Mouse (Mus musculus) adrenal gland, adult 2 months (tissue): ENCODE measurements at regions not wholly inside any gene's neighbourhood (a gene's known extent, or its start where the extent isn't known, plus 50 kb on each side); places are given as distances from the start of the nearest gene placed in this dataset.

Source experiments
- DNase-seq: peaks from one replicate; pipeline ENCODE4 v3.0.0; 2021

DNA sequence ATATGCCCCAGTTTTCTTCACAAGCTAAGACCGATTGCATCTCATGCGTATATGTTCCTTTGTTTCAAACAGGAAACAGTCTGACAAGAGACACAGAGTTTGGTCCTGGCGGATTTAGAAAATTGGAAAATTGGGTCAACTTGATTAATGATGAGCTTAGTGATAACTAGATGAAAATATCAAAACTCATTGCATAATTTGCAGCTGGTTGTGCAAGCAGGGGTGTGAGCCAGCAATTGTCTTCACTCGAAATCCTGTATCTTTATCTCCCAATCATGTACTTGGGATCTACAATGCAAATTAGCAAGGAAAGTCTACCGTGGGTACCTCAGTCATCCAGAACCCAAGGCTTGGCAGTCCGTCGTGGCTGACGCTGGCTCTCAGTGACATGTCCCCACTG, 128.9 kb upstream of the N6amt1 start:
- DNase-seq = peak; percentile 52

DNA sequence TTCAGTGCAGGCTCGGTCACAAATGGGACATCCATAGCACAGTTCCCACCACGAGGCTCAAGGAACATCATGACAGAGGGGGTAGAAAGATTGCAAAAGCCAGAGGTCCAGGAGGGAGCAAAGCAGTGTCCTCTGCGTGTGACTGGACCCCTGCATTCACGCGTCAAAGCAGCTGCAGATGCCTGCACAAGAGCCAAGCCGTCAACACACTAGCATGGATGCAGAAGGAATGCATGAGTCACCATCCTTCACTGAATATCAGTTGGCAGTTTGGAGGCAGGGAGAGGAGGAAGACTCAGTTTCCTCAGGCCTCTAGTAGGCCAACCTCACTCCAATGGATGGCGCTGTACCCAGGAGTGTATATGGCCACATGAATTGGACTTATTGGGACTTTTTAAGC, 130.0 kb upstream of the N6amt1 start:
- DNase-seq = no peak

DNA sequence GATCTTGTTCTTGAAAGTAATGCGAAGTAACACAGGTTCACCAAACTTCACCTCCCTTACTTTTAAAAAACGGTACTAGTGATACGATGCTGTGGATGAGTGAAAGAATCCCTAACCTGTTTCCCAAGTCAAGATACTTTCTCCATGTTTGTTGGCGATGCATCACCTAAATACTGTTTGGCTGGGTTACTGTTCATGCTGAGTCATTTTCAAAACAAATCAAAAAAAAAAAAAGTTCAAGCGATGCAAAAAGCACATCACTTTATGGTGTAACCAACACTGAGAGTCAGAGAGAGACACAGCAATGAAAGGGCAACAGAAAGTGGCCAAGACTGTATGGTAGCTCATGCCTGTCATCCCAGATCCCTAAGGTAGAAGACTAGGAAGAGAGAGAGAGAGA, 133.4 kb upstream of the N6amt1 start:
- no peak for DNase-seq

DNA sequence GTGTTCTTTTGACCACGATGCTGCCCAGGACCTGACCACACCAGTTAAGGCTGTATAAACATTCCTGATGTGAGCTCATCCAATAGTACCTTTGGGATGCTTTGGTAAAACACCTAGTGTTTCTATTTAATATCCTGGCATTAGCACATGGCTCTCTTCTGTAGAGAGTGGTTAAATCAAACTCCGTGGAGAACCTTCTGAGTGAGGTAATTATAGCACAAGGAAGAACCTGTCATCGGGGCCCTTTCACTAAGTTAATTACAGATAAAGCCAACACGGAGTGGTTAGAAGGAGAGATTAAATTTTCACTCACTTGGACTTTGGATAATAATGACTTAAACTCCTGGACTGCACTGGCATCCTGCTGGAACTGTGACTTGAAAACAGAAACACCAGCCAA, 133.8 kb upstream of the N6amt1 start:
- no peak for DNase-seq

DNA sequence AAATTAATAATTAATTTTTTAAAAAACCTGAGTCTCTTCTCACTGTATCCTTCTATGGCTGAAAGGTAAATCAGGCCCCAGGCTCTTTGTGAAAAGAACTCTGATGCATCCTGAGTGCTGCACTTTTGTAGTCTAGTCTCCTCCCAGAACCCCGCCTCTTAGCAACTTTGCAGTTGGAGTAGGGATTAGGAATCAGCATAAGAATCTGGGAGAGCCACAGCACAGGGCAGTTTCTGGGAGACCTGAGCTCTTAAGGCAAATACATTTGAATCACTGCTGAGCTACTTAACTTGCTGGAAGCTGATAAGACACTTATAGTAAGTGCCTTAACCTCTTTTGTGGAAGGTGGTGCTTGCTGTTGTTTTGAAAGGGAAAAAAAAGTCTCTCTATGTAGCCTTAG, 146.1 kb upstream of the N6amt1 start:
- DNase-seq = no peak

DNA sequence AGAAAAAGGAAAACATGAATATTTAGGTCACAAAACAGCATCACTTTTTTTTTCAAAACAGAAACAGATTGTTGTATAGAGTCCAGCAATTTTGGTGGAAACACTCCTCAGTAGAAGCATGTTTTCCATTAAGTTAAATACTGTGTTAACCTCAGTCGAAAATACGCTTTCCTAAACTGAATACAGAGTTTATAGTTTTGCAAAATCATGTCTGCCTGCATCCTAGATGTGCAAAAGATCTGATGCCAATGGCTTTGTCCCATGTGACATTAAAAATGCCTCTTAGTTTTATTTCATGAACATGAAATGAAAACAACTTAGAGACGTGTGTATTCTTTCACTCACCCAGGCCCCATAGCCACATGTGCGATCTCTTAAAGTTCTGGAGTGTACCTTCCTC, 163.5 kb upstream of the N6amt1 start:
- DNase-seq = no peak

DNA sequence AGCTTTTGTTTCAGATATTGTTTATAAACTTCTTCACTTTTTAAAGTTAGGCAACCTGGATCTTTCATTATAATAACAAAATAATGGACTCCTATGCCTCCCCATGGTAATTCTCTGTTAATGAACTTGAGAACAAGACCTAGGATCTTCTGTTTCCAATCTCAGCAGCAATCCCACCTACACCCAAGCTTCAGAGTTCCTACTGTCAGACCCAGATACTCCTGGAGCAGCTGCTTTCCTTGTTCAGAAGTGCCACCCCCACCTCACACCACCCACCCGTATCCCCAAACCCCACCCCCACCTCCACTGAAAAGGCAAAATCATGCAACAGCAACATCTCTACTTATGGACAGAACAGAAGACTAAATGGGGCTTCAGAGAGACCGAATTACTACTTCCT, 165.2 kb upstream of the N6amt1 start:
- DNase-seq = no peak

DNA sequence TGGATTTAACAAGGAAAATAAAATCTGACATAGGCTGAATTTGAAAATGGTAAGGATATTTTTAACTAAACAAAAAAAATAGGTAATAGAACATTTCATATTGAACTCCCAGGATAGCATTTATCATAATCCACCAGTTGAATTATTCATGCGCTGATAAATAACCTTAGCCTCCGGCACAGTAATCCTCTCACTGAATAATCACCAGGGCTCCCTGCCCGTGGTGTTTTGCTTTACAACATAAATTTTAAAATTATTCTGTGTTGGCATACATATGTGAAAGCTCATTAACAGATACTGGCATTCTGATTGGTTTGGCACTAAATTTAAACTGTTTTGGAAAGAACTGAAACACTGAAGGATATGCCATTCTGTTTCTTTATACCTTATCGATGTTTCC, 181.6 kb upstream of the N6amt1 start:
- no peak for DNase-seq

DNA sequence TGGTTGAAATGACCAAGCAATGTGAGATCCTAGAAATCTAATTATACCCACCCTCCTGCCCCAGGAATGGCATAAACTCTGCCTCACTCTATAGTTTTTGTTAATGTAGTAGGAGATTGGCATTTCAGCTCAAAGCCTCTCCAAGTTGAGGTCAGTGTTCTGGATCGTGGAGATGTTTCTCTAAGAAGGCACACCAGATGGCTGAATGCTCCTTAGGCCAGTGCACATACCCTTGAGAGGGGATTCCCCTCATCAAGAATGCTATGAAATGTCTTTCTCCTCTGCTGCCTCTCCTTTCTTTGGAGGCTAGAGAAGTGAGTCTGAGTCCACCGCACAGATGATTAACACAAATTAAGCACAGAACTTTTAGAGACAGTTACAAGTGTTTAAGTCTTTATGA, 214.7 kb upstream of the N6amt1 start:
- DNase-seq = no peak

DNA sequence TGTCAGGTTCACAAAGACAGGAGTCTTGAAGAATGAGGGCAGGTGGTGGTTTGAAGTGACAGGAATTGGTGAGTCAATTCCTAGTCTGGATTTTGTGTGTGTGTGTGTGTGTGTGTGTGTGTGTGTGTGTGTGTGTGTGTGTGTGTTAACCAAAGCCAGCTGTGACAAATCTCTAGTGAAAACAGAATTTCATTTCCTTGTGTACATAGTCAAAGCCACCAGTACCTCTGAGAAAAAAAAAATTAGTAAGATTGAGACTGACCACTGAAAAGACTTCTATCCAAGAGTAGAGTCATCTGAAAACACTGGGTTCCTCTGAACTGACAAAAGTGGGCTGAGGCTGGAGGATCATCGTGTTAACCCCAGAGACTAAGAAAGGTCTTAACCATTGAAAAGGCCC, 217.5 kb upstream of the N6amt1 start:
- no peak for DNase-seq

DNA sequence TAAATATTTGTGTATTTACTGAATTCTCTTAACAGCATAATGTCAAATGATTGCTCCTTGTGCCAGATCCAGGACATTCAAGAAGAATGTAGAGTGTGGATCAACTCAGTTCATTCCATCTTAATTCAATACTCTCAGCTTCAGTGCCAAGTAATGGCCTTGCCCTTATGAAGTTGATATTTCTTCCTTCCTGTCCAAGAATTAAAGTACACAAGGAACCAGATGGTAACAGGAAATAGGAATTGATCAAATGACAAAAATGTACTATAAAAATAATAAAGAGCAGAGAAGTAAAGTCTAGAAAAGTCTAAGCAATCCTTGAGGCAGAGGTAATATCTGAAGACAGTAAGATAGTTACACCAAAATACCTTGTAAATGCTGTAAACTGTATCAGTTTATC, 219.5 kb upstream of the N6amt1 start:
- no peak for DNase-seq

DNA sequence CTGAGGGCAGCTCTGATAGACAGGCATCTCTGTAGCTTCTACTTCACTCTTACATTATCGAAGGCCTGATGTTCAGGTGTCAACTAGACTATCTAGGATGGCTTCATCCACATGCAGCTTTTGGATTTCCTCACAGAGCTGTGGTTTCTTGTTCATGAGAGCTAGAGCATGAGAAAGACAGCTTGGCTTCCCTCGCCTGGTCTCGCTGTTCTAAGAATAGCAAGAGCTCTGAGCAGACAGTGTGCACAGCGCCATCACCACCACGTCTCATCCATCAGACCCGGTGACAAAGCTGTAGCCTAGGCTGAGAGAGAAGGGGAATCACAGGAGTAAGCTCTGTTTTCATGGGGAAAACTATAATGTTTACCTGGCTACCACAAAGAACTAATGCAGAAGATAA, 220.1 kb upstream of the N6amt1 start:
- no peak for DNase-seq

DNA sequence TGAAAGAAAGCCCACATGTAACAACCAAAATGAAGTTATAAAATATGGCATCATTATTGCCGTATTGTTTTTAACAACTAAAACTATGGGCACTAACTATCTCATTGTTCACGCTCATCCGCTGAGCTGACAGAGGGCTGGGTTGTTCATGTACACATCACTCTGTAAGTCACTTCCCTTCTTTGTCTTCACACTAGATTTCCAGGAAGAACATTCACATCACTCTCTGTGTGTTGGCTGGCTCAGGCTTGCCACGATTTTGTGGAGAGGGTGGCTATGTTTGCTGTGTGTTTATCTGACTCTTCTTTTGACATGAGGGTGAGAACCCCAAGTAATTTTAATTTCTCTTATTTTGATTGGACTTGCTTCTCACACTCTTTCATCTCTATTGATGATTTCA, 221.9 kb upstream of the N6amt1 start:
- DNase-seq = no peak

DNA sequence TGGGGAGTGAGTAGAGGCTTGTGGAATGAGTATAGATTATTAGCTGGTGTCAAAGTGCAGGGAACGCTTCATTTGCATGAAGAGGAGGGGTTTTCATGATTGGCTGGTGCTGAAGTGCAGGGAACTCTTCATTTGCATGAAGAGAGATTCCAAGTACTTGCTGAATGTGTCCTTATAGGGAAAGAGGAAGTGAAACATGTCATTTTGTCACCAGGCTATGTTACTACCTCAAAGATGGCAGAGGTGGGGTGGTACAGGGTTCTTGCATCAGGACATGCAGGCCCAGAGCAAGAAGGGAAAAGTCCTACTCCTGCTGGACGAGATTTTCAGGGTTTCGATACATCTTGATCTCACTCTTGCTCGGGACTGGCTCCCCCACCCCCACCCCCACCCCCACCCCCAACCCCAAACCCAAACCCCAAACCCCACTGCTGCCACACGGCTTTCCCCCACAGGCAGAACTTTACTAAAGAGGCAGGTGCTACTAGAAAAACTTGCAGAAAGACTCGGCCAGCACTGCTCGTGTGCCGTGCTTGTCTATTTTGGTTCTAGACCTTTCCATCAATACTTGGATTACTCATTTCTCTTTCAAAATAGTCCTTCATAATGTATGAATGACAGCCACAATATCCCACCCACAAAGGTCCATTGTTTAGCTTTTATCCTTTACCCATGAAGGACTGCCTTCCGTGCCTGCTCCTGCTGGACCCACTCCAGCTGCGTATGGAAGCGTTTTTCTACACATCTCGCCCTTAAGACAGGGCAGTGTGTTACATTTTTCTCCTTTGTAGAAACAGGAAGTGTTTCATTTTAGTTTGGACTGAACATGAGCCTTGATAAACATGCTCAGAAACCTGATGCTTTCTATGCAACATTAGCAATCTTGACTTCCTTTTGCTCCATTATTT, 223.0 kb upstream of the N6amt1 start:
- DNase-seq = no peak

DNA sequence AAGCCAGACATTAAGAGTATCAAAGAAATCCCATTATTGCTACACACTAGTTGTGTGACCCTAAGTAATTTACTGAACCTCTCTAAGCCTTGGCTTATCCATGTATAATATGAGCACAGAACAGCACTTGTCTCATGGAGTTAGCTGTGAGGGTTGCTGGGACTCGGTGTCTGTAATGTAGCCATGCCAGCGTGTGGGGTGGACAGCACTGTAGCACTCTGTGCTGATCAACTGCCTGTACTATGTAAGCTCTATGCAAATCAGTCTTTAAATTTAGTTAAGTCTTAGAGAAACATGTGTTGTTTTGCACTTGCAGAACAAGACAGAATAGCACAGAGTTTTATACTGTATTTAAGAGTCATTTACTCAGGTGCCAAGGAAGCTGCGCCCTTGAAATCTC, 225.0 kb upstream of the N6amt1 start:
- DNase-seq = no peak

DNA sequence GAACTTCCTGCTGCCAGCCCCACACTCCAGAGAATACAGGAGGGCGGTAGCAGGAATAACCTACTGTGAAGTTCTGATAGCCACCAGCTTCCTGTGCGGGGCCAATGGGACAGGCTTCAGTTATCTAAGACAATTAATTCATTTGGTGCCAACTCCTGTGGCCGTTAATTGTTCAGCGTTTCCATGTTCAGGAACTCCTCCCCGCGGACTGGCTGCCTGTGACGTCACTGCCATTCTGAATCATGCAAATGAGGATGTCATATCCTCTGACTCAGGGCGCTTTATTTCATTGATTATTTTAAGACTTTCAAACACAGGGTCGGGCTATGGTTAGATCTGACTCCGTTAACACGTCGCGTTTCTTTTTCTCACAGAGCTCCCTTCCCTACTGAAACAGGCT, 225.8 kb upstream of the N6amt1 start:
- DNase-seq = peak; percentile 12

DNA sequence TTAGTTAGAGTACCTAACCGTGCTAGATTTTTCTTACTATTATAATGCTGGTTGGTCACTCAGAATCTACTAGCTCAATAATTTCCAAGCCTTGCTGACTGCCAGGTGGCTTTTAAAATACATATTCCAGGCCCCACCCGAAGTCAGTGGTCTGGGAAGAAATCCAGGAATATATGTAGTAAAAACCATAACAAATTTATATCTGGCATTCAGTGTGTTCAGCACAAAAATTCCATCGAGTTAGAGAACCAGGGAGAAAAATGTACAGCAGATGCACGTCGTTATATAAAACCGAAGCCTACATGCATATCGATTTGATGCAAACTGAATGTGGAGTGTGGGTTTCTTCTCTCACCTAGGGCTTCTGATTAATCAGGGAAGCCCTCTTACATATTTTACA, 229.5 kb upstream of the N6amt1 start:
- DNase-seq = no peak

DNA sequence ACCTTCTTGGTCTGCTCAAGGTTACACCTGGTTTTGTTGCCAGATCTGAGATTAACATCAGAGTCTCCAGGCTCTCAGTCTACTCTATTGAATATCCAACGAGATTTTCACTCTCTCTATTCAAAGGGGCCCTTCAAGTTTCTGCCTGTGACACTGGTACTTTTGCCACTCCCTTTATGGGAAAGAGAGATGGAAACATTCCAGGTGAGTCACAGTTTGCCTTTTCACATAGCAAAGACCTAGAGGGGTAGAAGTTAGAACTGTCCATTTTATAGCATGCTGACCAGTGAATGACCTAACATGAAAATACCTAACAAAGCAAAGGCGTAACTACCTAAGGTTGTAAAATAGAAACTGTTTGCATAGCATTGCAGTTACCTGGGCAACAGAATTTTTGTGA, 250.4 kb upstream of the N6amt1 start:
- DNase-seq = no peak

DNA sequence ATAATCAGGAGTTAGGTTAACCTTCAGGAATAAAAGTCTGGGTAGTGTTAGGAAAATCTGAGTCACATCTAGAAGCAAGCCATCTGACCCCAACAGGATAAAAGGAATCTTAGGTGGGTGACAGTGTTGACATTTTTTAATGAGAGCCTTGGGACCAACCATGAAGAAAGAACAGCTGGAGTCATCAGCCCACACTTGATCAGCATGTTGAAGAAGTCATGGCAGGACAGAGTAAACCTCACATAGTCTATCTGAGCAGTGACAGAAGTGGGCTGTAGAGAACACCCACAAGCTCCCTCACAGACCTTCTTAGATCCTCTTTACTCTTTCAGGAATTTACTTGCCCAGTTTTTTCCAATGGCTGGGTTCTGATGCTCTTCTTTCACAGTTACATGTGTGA, 251.9 kb upstream of the N6amt1 start:
- no peak for DNase-seq

DNA sequence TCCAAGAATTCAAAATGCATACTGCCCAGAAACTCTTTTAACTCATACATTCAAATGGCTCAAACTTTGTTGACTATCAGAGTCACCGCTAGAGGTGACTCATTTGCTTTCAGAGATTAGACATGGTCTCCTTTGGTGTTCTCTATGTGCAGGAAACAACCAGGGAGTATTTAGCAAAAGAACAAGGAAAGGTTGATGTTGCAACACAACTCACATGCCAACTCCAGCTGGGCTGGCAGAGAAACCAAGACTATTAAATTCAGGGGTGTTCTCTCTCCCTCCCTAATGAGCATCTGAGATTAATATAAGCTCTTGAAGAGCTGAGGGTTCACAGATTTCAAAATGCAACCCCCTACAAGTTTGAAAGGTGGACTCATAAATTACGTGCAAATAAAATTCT, 262.0 kb upstream of the N6amt1 start:
- peak; percentile 11 for DNase-seq

DNA sequence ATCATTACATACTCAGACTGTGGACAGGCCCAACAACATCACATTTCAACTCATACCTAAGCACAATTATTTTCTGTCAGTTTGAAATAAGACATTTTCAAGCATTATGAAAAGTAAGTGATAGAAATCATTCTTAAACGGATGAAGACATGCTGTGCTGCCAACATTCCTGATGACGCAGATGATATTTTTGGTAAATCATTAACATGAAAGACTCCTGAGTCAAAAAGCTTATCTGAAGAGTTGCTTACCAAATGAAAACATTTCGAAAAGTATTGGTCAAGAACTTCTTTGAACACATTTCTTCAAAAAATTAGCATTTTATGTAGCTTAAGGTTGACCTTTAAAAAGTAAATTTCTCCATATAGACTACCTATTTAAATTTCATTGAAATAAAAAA, 264.7 kb upstream of the N6amt1 start:
- no peak for DNase-seq

DNA sequence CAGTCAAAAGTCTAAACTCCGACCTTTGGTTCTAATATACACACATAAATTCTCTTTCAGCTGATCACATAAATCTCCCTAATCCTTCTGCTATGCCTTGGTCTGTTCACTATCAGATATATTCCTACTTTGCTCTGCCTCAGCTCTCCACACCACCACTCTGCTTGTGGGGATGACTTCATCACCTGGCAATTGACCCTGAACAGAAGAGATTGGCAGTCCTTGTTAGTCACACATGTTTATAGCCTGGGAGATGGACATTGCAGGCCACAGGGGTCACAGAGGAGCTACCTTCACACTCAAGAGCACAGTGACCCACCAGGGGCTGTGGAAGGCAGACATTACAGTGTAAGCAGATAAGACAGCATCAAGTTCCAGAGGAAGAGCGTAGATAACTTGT, 270.5 kb upstream of the N6amt1 start:
- DNase-seq = no peak

DNA sequence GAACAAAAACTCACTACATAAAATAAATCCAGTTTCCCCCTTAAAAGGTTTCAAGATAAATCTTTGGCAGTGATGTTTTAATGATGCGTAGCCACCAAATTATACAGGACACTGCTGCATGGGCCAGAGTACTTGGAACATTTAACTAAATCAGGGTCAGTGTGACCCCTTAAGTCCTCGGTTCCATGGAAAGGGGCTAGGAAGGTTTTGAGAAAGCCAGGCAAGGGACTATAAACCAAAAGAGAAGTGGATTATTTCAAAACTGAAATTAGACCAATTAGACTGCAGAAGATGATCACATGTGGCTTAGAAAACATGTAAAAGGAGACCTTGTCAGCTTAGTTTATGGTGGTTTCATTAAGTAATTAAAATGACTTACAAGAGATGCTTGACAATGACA, 276.6 kb upstream of the N6amt1 start:
- DNase-seq = no peak

DNA sequence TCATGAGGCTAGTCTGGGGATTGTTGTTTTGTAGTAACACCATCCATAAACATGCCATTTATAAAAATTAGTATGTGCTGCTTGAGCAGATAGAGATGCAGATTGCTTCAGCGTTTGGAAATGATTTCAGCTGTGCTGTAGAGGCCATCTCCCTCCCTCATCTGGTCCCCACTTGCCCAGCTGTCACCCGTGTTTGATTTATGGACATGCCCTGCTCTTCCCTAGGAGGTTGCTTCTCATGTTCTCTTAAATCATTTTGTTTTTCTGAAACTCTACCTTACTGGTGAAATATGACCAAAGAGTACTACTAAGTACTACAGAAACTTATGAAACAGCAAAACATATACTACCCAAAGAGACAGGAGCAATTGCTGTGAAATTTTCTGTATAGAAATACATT, 284.7 kb upstream of the N6amt1 start:
- DNase-seq = no peak

DNA sequence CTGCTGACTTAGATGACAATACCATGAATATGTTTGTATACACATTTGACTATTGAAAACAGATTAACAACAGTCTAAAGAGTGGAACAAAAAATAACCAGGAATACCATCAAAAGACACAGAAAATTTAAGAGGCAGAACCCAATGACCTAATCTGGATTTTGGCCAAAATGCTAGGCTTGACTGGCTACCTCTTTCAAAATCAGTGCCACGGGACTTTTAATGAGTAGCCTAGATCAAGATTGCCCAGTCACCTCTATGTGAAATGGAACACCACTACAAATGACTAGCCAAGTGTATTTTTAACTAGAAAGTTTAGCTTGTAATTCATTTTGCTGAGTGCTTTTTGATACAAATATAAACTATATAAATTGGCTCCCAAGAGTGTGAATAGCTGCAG, 286.0 kb upstream of the N6amt1 start:
- no peak for DNase-seq
